Mouse (Mus musculus) CH12.LX (cell line): Measurements from ENCODE around the gene Stag1. TPM values are rescaled to one million over a fixed set of nuclear protein-coding genes. Genes with fewer than 3 reads are reported as not detected.

Experiments
- DNase-seq: peaks from one replicate; pipeline ENCODE4 v3.0.0-alpha.2; 2013; ENCODE audit errors: extremely low read depth
- H3K27ac ChIP-seq: 2 replicates; pipeline ENCODE4 v1.5.1; 2012; ENCODE audit warnings: low read depth, mild to moderate bottlenecking, control low read depth, moderate library complexity; ENCODE audit not compliant: insufficient read depth
- H3K27me3 ChIP-seq: replicated peaks from 2 replicates; pipeline ENCODE3; 2012; ENCODE audit warnings: inconsistent platforms
- H3K36me3 ChIP-seq, 2 experiments: replicated peaks in 1 of 2; 2 replicates each; pipeline versions ENCODE3 to v1.6.1; 2012; ENCODE audit warnings: inconsistent platforms in 1 of 2, low read length in 1 of 2, mild to moderate bottlenecking in 1 of 2, mixed read lengths in 1 of 2, moderate library complexity in 1 of 2; ENCODE audit not compliant: control insufficient read depth in 1 of 2, insufficient read depth in 1 of 2
- H3K4me1 ChIP-seq, 2 experiments: 2 replicates each; pipeline ENCODE4 v1.6.1; 2012; ENCODE audit warnings: inconsistent platforms in 1 of 2, moderate library complexity in 1 of 2; ENCODE audit not compliant: insufficient read depth in 2 of 2, control insufficient read depth in 1 of 2
- H3K4me2 ChIP-seq: 2 replicates; pipeline ENCODE4 v1.6.1; 2012; ENCODE audit warnings: low read depth, mild to moderate bottlenecking, control low read depth; ENCODE audit not compliant: poor library complexity, insufficient read depth, severe bottlenecking
- H3K4me3 ChIP-seq, 3 experiments: fragments of 150-350 bp in 1 of 3; sonication (generic) in 1 of 3; replicated peaks in 1 of 3; 2 replicates each; pipeline versions ENCODE3 to v1.5.1; 2011 to 2012; ENCODE audit warnings: low read depth in 2 of 3, low read length in 2 of 3, mild to moderate bottlenecking in 2 of 3, moderate library complexity in 2 of 3, control low read depth in 1 of 3, improper control_type of control experiment in 1 of 3, inconsistent platforms in 1 of 3, mixed read lengths in 1 of 3; ENCODE audit not compliant: poor library complexity in 1 of 3
- H3K79me2 ChIP-seq: replicated peaks from 2 replicates; pipeline ENCODE4 v1.6.1; 2012; ENCODE audit warnings: mild to moderate bottlenecking, moderate library complexity; ENCODE audit not compliant: control insufficient read depth, poor library complexity, insufficient read depth, severe bottlenecking; ENCODE audit errors: extremely low read depth
- H3K9ac ChIP-seq: 2 replicates; pipeline ENCODE4 v1.6.1; 2012; ENCODE audit warnings: low read depth, mild to moderate bottlenecking, control low read depth, moderate library complexity; ENCODE audit not compliant: insufficient read depth
- H3K9me3 ChIP-seq: replicated peaks from 2 replicates; pipeline ENCODE3; 2012; ENCODE audit warnings: low read length, inconsistent platforms, mixed read lengths
- BHLHE40 ChIP-seq: IDR thresholded peaks from 2 replicates; pipeline ENCODE4 v1.6.1; 2011; ENCODE audit warnings: mild to moderate bottlenecking, low read depth, low read length, improper control_type of control experiment
- E2F4 ChIP-seq: IDR thresholded peaks from 2 replicates; pipeline ENCODE4 v1.6.1; 2011; ENCODE audit warnings: low read depth, low read length, improper control_type of control experiment; ENCODE audit not compliant: insufficient replicate concordance
- ELF1 ChIP-seq: IDR thresholded peaks from 2 replicates; pipeline ENCODE4 v1.6.1; 2014; ENCODE audit warnings: low read depth, mild to moderate bottlenecking, inconsistent platforms, low read length, improper control_type of control experiment
- GABPA ChIP-seq: IDR thresholded peaks from 2 replicates; pipeline ENCODE4 v1.6.1; 2012; ENCODE audit warnings: low read depth, low read length, improper control_type of control experiment, inconsistent platforms; ENCODE audit not compliant: insufficient replicate concordance
- HCFC1 ChIP-seq: IDR thresholded peaks from 2 replicates; pipeline ENCODE4 v1.6.1; 2012; ENCODE audit warnings: low read depth, mild to moderate bottlenecking, inconsistent platforms, low read length, improper control_type of control experiment
- JUN ChIP-seq: IDR thresholded peaks from 2 replicates; pipeline ENCODE4 v1.6.1; 2011; ENCODE audit warnings: low read depth, mild to moderate bottlenecking, low read length, improper control_type of control experiment, moderate library complexity; ENCODE audit not compliant: insufficient read depth
- KAT2A ChIP-seq: IDR thresholded peaks from 2 replicates; pipeline ENCODE4 v1.6.1; 2012; ENCODE audit warnings: low read length, improper control_type of control experiment, inconsistent platforms; ENCODE audit not compliant: insufficient replicate concordance
- MAFK ChIP-seq: IDR thresholded peaks from 2 replicates; pipeline ENCODE4 v1.6.1; 2011; ENCODE audit warnings: low read length, improper control_type of control experiment; ENCODE audit not compliant: insufficient replicate concordance
- MAX ChIP-seq: IDR thresholded peaks from 2 replicates; pipeline ENCODE4 v1.6.1; 2011; ENCODE audit warnings: low read length, improper control_type of control experiment
- MAZ ChIP-seq: IDR thresholded peaks from 2 replicates; pipeline ENCODE4 v1.6.1; 2012; ENCODE audit warnings: low read depth, mild to moderate bottlenecking, inconsistent platforms, low read length, improper control_type of control experiment, moderate library complexity
- MEF2A ChIP-seq: IDR thresholded peaks from 2 replicates; pipeline ENCODE4 v1.6.1; 2014; ENCODE audit warnings: low read depth, mild to moderate bottlenecking, inconsistent platforms, low read length, improper control_type of control experiment, borderline replicate concordance
- MYC ChIP-seq: IDR thresholded peaks from 2 replicates; pipeline ENCODE4 v1.6.1; 2011; ENCODE audit warnings: low read depth, mild to moderate bottlenecking, improper control_type of control experiment, low read length
- NELFE ChIP-seq: IDR thresholded peaks from 2 replicates; pipeline ENCODE4 v1.6.1; 2011; ENCODE audit warnings: low read depth, low read length, improper control_type of control experiment
- NRF1 ChIP-seq: IDR thresholded peaks from 2 replicates; pipeline ENCODE4 v1.6.1; 2014; ENCODE audit warnings: low read depth, mild to moderate bottlenecking, inconsistent platforms, low read length, improper control_type of control experiment, moderate library complexity
- PAX5 ChIP-seq: IDR thresholded peaks from 2 replicates; pipeline ENCODE4 v1.6.1; 2012; ENCODE audit warnings: low read length, inconsistent platforms, mixed read lengths
- POLR2AphosphoS2 ChIP-seq: IDR thresholded peaks from 2 replicates; pipeline ENCODE4 v1.6.1; 2011; ENCODE audit warnings: low read depth, low read length, improper control_type of control experiment
- RCOR1 ChIP-seq: conservative IDR thresholded peaks from 2 replicates; pipeline ENCODE4 v1.6.1; 2012; ENCODE audit warnings: low read depth, mild to moderate bottlenecking, inconsistent platforms, low read length, improper control_type of control experiment
- SIN3A ChIP-seq: IDR thresholded peaks from 2 replicates; pipeline ENCODE4 v1.6.1; 2012; ENCODE audit warnings: low read length, improper control_type of control experiment, inconsistent platforms
- UBTF ChIP-seq: IDR thresholded peaks from 2 replicates; pipeline ENCODE4 v1.6.1; 2012; ENCODE audit warnings: low read depth, mild to moderate bottlenecking, inconsistent platforms, low read length, improper control_type of control experiment, moderate library complexity
- USF1 ChIP-seq: IDR thresholded peaks from 2 replicates; pipeline ENCODE4 v1.6.1; 2014; ENCODE audit warnings: low read depth, mild to moderate bottlenecking, inconsistent platforms, low read length, improper control_type of control experiment
- USF2 ChIP-seq: conservative IDR thresholded peaks from 2 replicates; pipeline ENCODE4 v1.6.1; 2011; ENCODE audit warnings: low read depth, low read length, improper control_type of control experiment
- ZC3H11A ChIP-seq: IDR thresholded peaks from 2 replicates; pipeline ENCODE4 v1.6.1; 2012; ENCODE audit warnings: low read depth, mild to moderate bottlenecking, inconsistent platforms, low read length, improper control_type of control experiment
- ZMIZ1 ChIP-seq: IDR thresholded peaks from 2 replicates; pipeline ENCODE4 v1.6.1; 2012; ENCODE audit warnings: low read depth, mild to moderate bottlenecking, inconsistent platforms, low read length, improper control_type of control experiment
- ZNF384 ChIP-seq: IDR thresholded peaks from 2 replicates; pipeline ENCODE4 v1.6.1; 2012; ENCODE audit warnings: low read depth, low read length, improper control_type of control experiment, inconsistent platforms
- dilution Hi-C: fragments of 300-500 bp; cut with MboI; formaldehyde crosslinking; loops from 2 replicates; pipeline ENCODE4 v1.14.3; 2020; ENCODE audit warnings: low sequenced_read_pairs; ENCODE audit not compliant: extremely low pct_unique_long_range_greater_than_20kb, extremely low pct_ligation_motif_present
- in situ Hi-C: fragments of 300-500 bp; cut with MboI; formaldehyde crosslinking; loops from 3 replicates; pipeline ENCODE4 v1.14.3; 2019; ENCODE audit warnings: low sequenced_read_pairs, low pct_ligation_motif_present, low pct_unique_long_range_greater_than_20kb, mixed read lengths
- polyA plus RNA-seq: library from polyadenylated mRNA; unstranded; fragments of >175 nt; gene quantifications from 2 replicates; pipeline ENCODE4 v1.2.1, GENCODE M21; 2012; ENCODE audit warnings: low read depth; ENCODE audit not compliant: insufficient read length
- total RNA-seq, 2 experiments: library from RNA; depleted of rRNA; stranded (reverse); fragments of 300-350 nt in 1 of 2; fragments of >200 nt in 1 of 2; gene quantifications; 2 replicates each; pipeline ENCODE4 v1.2.3; 2012 to 2014

Gene Stag1
- total and polyA plus RNA-seq, 3 experiments = 24.5 to 45.9 (median 33.7) TPM

DNA sequence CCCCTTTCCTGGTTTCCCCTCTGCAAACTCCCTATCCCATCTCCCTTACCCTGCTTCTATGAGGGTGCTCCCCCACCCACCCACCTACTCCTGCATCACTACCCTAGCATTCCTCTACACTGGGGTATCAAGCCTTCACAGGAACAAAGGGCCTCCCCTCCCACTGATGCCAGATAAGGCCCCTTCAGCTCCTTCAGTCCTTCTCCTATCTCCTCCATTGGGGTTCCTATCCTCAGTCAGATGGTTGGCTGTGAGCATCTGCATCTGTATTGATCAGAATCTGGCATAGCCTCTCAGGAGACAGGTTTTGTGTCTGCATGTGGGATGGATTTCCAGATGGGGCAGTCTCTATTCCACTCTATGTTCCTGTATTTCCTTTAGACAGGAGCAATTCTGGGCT is 81.4 kb downstream of the Stag1 start:
- no peak overlapping the region for H3K4me2 ChIP-seq
- H3K27ac ChIP-seq = no peak overlapping the region
- H3K4me3 ChIP-seq = no peak overlapping the region
- no peaks in the 10 kb centered on the region for H3K36me3 ChIP-seq
- H3K27me3 ChIP-seq = no peaks in the 10 kb centered on the region
- TF ChIP-seq JUN (no peak), MAX (no peak), HCFC1 (no peak), GABPA (no peak), ZNF384 (no peak), PAX5 (no peak), E2F4 (no peak), SIN3A (no peak), MYC (no peak), MAZ (no peak), KAT2A (no peak), USF2 (no peak), NRF1 (no peak), UBTF (no peak), MAFK (no peak), ZMIZ1 (no peak), POLR2AphosphoS2 (no peak), USF1 (no peak), NELFE (no peak)
- dilution Hi-C loops = no loop called here
- peaks cover 16% of the 10 kb centered on the region for H3K79me2 ChIP-seq
- H3K9me3 ChIP-seq = no peaks in the 10 kb centered on the region
- in situ Hi-C loops = no loop called here
- peaks cover 0 to 4% of the 10 kb centered on the region in 2 experiments; a peak in 1 of 4 replicates for H3K4me1 ChIP-seq
- H3K9ac ChIP-seq = no peak overlapping the region
- DNase-seq = no peak

DNA sequence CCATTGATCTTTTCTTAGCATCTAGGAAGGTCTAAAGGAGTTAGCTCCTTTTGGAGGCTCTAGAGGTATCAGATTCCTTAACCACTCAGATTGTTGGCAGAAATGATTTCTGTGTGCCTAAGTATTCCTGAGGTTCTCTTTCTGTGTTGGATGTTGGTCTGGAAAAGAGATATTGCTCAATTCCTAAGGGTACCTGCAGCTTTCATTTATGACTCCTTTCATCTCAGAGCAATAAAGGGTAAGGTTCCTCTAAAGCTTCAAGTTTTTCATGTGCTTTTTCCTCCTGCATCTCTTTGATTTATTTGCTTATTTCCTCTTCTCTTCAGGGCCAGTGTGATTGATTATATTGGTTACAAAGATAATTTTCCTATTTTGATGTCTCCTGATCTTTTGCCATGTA is 84.7 kb downstream of the Stag1 start:
- H3K4me3 ChIP-seq = no peak overlapping the region
- peaks cover 13% of the 10 kb centered on the region for H3K79me2 ChIP-seq
- no peak overlapping the region for H3K9ac ChIP-seq
- H3K4me2 ChIP-seq = no peak overlapping the region
- no peak for DNase-seq
- H3K27ac ChIP-seq = no peak overlapping the region
- no peaks in the 10 kb centered on the region for H3K9me3 ChIP-seq
- TF ChIP-seq E2F4 = no peak
- no peak for TF ChIP-seq MYC
- no peak for TF ChIP-seq KAT2A
- TF ChIP-seq PAX5 = no peak
- TF ChIP-seq RCOR1 = no peak
- no peak for TF ChIP-seq POLR2AphosphoS2
- TF ChIP-seq MEF2A = no peak
- TF ChIP-seq MAZ = no peak
- TF ChIP-seq ELF1 = no peak
- TF ChIP-seq JUN = no peak
- TF ChIP-seq BHLHE40 = no peak
- TF ChIP-seq UBTF = no peak
- TF ChIP-seq ZC3H11A = no peak
- dilution Hi-C loops = no loop called here
- H3K36me3 ChIP-seq = no peaks in the 10 kb centered on the region
- in situ Hi-C loops = no loop called here
- H3K4me1 ChIP-seq = peaks cover 0 to 4% of the 10 kb centered on the region in 2 experiments; a peak in 1 of 4 replicates
- H3K27me3 ChIP-seq = no peaks in the 10 kb centered on the region
